Mouse (Mus musculus) E14TG2a.4 (cell line): ENCODE measurements around the gene Rpl9-ps1.

Experiments
- CTCF ChIP-seq: conservative IDR thresholded peaks from 2 replicates; pipeline ENCODE4 v1.5.1; 2014; ENCODE audit warnings: low read length
- NANOG ChIP-seq: IDR thresholded peaks from 2 replicates; pipeline ENCODE4 v1.6.1; 2014; ENCODE audit warnings: borderline replicate concordance, low read length, mixed read lengths
- POU5F1 ChIP-seq: IDR thresholded peaks from 2 replicates; pipeline ENCODE4 v1.6.1; 2014; ENCODE audit warnings: low read length, borderline replicate concordance

DNA sequence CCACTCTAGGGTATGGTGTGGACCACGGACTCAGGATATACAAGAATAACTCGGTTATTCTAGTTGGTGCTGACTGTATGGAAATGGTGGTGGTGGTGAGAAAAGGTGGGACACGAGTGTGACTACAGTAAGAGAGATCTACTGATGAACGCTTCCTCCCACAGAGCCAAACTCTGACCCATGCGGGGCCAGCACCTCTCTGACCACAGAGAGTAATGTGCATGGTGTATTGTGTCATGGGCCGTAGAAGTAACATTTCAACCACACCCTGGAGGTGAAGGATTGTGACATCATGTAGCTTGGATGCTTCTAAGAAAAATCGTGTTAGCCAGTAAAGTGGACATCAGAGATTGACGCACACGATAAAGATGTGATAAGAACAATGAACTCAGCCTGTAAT lies 16.6 kb downstream of the Rpl9-ps1 start:
- no peak for TF ChIP-seq CTCF
- TF ChIP-seq NANOG, result no peak
- TF ChIP-seq POU5F1, result no peak
